Mouse (Mus musculus) effector memory CD4-positive, alpha-beta T cell, adult 5 months (primary cell): Measurements from ENCODE around the gene Tymp. TPM values are rescaled to one million over a fixed set of nuclear protein-coding genes. Genes with fewer than 3 reads are reported as not detected.

Source experiments
- polyA plus RNA-seq: library from polyadenylated mRNA; unstranded; fragments of 100-300 nt; shearing (Covaris generic); gene quantifications from one replicate; pipeline ENCODE4 v1.2.1, GENCODE M21; 2017

Tymp gene
- 0.79 TPM for polyA plus RNA-seq

DNA sequence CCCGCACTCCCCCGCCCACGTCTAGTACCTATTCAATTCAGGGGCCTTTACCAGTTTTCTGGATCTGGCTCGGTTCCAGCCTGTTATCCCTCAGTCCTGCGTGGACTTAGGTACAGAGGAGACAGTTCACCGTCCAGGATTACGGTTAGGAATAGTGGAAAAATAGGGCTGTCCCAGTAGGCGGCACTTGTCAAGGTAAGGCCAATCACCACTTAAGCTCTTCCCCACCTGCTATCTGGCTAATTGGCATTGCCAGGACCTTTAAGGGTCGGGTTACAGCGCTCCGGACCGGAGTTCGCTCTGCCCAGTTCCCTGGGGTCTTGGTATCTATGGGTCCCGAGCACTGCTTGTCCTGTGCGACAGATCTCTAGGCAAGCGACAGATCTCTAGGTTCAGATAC is at the start of gene Tymp:
Gene Tymp (minus strand): TSS at position 83 of the 400 bp plus-strand sequence.

DNA sequence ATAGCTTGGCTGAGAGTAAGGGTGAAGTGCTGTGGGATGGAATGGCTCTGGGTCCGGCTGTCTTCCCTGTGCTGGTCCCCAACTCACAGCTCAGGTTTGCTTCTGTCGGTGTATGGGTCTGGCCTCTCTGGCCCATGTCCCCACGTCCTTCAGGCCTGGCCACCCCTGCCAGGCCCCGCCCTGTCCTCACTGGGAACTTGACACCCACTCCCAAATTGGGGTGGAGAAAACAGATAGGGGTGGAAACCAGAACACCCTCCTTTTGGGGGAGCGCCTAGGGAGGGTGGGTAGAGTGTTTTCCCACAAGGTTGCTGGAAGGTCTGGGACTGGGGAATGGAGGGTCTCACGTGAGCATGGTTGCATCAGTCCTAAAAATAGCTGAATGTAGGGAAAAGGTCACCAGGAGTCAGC is 48.9 kb upstream of the Tymp start, which contains the start of gene Cpt1b:
Gene Cpt1b (minus strand): TSS at position 153 of the 411 bp plus-strand sequence.

DNA sequence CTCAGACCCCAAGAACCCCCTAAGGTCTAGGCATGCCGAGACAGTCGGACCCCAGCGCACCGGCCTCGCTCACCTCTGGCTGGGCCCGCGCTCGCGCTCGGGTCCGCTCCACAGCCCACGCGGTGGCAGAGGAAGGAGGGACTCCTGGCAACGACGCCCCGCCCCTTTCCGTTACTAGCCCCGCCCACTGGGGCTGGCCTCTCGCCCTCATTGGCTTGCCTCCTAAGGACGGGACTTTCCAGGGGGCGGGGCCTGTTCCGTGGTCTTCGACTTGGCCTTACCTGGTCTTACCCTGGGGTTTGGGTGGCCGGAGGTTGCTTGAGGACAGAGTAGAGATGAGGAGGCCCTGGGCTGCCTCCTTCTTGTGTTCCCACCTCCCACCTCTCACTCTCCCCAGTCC is 33.3 kb upstream of the Tymp start, which contains the start of gene Syce3:
Gene Syce3 (minus strand): TSS at position 386 of the 400 bp plus-strand sequence.

DNA sequence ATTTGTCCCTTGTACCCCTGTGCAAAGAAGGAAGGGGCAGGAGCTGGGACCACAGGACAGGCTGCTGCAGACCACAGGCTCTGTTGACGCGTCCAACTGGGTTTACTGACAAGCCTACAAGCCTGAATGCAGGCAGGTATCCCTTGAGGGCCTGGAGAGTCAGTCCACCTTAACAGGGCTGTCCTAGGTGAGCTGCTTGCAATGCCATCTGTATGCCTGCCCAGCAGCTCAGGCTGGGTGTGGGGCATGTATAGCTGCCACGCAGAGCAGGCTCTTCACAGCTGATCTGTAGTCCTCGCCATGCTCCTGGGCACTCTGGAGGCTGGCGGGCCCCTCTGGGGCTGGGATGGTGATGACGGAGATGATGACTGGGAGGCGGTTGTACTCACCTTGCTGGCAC is 7.8 kb upstream of the Tymp start, which contains the start of gene Klhdc7b:
Gene Klhdc7b (plus strand): TSS at position 301 of the 400 bp plus-strand sequence.

DNA sequence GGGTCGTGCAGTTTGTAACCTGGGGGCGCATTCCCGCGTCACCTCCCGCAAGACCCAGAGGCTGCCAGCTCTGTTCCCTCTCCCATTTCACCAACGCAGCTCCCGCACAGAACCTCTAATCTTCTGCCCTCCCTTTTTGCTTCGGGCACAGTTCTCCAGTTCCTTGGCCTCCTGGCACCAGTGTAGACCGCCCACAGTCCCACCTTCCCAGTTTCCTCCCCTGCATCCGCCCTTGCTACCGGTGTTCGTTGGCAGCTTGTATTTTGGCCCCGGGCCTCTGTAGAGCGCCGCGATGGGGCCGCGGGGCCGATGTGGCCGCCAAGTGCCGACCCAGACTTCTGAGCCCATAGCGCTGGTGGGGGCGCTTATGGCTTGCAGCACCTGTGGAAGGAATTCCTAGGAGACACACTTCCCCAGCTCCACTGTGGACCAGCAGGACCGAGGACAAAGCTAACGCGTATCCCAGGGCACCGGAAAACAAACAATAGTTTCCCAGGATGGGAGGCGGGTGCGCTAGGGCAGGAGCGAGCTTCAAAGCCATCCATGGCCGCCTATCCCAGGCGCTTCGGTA is 2.1 kb upstream of the Tymp start, which contains the start of gene Odf3b:
Gene Odf3b (minus strand): TSS at position 452 of the 571 bp plus-strand sequence.

DNA sequence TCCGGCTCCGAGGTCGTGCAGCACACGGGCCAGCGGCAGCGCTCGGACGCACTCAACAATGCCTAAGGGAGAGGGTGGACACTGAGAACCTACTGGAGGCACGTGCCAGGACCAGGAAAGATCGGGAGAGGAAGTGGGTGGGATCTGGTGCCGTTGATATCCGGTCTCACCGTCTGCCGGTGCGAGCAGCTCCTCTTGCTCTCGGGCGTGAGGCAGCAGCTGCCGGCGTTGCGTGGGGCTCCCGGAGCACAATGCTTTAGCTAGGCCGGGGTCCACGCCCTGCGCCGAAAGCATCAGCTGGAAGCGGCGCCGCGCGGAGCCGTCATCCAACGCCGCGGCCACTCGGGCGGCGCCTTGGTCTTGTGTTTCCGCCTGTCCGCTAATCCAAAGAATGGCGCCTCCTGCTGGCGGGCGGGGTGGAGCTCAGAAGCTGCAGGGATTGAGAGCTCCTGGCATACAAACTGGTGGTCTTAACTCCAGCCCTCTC is 3.0 kb downstream of the Tymp start, which contains the start of gene Sco2:
Gene Sco2 (minus strand): TSS at position 85 of the 487 bp plus-strand sequence.

DNA sequence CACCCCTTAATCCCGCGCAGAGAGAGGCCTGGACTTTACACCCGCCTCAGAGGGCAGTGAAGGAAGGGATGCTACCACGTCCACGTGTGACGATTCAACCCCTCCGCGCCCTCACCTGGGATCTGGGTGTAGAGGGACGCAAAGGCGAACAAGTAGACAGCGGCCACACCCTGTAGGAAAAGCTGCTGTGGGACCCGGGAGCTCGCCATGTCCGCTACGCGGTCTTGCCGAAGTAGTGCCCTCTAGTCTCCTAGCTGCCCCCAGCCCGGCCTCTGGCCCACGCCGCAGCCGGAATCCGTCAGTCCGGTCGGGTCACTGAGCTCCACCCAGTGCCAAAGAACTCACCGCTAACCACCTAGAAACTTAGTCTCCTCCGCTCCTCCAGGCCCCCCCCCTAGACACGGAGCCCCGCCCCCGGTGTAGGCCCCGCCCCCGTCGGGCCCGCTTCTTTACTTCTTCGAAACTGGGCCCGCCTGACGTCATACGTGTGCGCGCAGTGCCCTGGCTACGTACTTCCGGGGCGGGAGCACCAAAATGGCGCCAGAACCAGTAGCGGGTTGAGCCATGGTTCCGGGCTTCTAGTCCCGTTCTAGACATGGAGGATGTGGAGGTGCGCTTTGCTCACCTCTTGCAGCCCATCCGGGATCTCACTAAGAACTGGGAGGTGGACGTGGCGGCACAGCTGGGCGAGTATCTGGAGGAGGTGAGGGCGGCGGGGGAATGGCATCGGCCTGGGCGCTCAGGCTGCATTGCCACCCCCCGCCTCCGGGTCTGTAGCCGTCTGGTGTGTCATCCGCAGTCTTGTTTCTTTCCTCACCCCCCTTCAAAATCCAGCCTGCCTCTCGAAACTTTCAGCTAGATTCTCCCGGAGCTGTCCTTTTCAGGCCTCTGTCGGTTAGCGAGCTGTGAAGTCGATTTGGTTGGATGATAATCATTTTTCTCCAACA is 21.3 kb downstream of the Tymp start, which contains the start of the genes Lmf2 and Ncaph2:
Gene Lmf2 (minus strand): TSS at position 419 of the 947 bp plus-strand sequence.
Gene Ncaph2 (plus strand): TSS at position 479 of the 947 bp plus-strand sequence.

DNA sequence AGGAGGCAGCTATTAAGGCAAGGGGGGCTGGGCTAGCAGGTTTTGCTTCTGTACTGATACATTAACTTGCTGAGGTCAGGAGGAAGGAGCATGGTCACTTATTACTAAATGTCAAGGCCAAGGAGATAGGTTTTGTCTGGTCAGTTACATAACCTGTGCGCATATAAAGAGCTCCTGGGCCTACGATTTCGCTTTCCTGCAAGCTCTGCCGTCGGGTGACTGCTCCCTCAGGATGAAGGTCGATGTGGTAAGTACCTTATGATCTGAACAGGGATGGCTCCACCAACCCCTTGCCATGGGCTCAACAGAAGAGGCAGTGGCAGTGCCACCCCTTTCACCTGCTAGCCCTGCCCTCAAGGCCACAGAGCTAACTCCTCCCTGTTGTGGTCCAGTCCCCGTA is 42.6 kb downstream of the Tymp start, which contains the start of gene Miox:
Gene Miox (plus strand): TSS at position 128 of the 400 bp plus-strand sequence.

DNA sequence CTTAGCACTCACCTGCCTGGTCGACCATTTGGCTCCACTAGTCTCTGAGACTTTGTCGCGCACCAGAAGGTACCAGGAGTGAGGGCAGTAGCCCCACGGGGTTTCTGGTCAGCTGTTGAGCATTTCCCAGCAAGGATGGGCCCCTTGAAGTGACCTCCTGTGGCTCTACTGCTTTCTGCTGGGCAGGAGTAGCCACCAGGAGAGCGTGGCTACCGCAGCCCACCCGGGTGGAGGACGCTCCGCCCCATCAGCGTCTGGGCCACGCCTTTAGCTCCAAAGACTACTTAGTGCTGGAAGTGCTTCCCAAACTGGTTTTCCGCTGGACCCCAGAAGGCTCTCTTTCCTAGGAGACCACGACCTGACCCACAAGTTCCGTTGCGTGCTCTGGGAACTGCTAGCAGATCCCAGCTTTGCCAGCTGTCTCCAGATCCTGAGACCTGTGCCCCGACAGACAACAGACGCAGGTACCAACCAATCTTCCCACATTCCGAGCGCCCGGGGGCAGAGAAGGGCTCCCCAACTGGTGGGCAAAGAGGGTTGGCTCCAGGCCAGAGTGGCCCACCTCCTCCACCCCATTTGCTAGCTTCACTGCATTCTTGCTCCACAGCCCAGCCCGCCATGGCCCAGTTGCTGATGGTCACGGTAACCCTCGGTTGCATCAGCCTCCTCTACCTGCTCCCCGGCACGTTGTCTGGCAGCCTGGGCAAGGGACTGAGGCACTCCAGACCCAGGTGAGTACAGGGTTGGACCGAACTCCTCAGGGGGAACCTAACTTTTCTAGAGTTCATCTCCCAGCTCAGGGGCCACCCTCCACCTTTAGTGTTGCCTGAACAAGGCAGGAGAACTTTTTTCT is 53.9 kb downstream of the Tymp start, which contains the start of gene Adm2:
Gene Adm2 (plus strand): TSS at position 51 of the 853 bp plus-strand sequence.

Other genes with a start within 250 kb of the Tymp start
- gene Hdac10, start 248.3 kb downstream of the Tymp start, polyA plus RNA-seq: 33.4 TPM
- gene Mapk12, start 236.3 kb downstream of the Tymp start, polyA plus RNA-seq: 6.1 TPM
- gene Mapk11, start 227.4 kb downstream of the Tymp start, polyA plus RNA-seq: 34.8 TPM
- gene Plxnb2, start 196.3 kb downstream of the Tymp start, polyA plus RNA-seq: 0.76 TPM
- 42.0 TPM for gene Dennd6b, start 180.5 kb downstream of the Tymp start, polyA plus RNA-seq
- gene Ppp6r2, start 165.5 kb downstream of the Tymp start, polyA plus RNA-seq: 14.2 TPM
- gene Sbf1, start 61.7 kb downstream of the Tymp start, polyA plus RNA-seq: 140 TPM
- not detected for gene Adm2, start 54.3 kb downstream of the Tymp start, polyA plus RNA-seq
- not detected for gene Miox, start 42.6 kb downstream of the Tymp start, polyA plus RNA-seq
- gene Lmf2, start 21.4 kb downstream of the Tymp start, polyA plus RNA-seq: 50.1 TPM
- gene Ncaph2, start 21.3 kb downstream of the Tymp start, polyA plus RNA-seq: 131 TPM
- 3.0 TPM for gene Sco2, start 3.2 kb downstream of the Tymp start, polyA plus RNA-seq
- gene Odf3b, start 2.2 kb upstream of the Tymp start, polyA plus RNA-seq: not detected
- not detected for gene Klhdc7b, start 7.9 kb upstream of the Tymp start, polyA plus RNA-seq
- gene Syce3, start 33.5 kb upstream of the Tymp start, polyA plus RNA-seq: not detected
- gene Cpt1b, start 48.8 kb upstream of the Tymp start, polyA plus RNA-seq: 0.45 TPM
- 6.1 TPM for gene C730034F03Rik, start 52.5 kb upstream of the Tymp start, polyA plus RNA-seq
- gene Gm44502, start 52.7 kb upstream of the Tymp start, polyA plus RNA-seq: not detected
- 124 TPM for gene Chkb, start 52.9 kb upstream of the Tymp start, polyA plus RNA-seq
- gene Mapk8ip2, start 76.9 kb upstream of the Tymp start, polyA plus RNA-seq: 0.09 TPM
- gene Arsa, start 100.4 kb upstream of the Tymp start, polyA plus RNA-seq: 13.1 TPM
- gene Shank3, start 122.6 kb upstream of the Tymp start, polyA plus RNA-seq: not detected
- gene Acr, start 191.3 kb upstream of the Tymp start, polyA plus RNA-seq: not detected
- gene Rabl2, start 214.9 kb upstream of the Tymp start, polyA plus RNA-seq: 1.9 TPM